Mouse (Mus musculus) monocyte, adult 5-6 weeks (primary cell): ENCODE data around the gene Rere. TPM values are rescaled to one million over a fixed set of nuclear protein-coding genes. Genes with fewer than 3 reads are reported as not detected.
A peak's percentile ranks its signal among the peaks of the same experiment; 100 is the strongest.

ENCODE experiments used
- ATAC-seq: fragments of 153-309, 156-312 bp; replicated peaks from 2 replicates; pipeline ENCODE4 v1.8.0; 2017; ENCODE audit warnings: mild to moderate bottlenecking; ENCODE audit not compliant: low TSS enrichment, insufficient number of reproducible peaks, severe bottlenecking, poor library complexity, low FRiP score
- total RNA-seq: library from RNA; stranded (forward); fragments of 200-1000, 200-491, 200-594 nt; gene quantifications from 3 replicates; pipeline ENCODE4 v1.2.3, GENCODE M21; 2017

The Rere gene
- total RNA-seq = 11.1 to 34.3 TPM (median 14.5 TPM) in 3 replicates

GRCm38 (mm10) chr4:150281018-150281761 lies at the start of gene Rere:
Gene Rere, plus strand, starts transcription at chr4:150281646.
- ATAC-seq = peak; percentile 100

DNA sequence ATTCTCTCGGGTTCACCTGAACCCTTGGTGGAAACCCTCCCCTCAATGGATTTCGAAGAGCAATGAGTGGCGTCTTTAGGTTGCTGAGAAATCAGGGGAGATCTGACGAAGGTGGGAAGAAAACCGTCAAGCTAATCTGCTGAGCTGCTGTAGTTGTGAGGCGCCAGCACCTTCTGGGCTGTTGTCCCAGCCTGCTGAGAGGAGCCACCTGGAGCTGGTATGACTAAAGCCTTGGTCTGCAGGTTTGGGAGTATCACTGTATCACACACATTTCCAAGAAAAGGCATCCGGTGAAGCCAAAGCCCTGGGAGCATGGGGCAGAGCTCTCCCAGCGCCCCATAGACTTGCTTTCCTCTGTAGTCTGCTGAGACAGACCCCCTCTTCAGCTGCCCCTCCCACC lies 49.6 kb upstream of the Rere start:
- no peak for ATAC-seq

DNA sequence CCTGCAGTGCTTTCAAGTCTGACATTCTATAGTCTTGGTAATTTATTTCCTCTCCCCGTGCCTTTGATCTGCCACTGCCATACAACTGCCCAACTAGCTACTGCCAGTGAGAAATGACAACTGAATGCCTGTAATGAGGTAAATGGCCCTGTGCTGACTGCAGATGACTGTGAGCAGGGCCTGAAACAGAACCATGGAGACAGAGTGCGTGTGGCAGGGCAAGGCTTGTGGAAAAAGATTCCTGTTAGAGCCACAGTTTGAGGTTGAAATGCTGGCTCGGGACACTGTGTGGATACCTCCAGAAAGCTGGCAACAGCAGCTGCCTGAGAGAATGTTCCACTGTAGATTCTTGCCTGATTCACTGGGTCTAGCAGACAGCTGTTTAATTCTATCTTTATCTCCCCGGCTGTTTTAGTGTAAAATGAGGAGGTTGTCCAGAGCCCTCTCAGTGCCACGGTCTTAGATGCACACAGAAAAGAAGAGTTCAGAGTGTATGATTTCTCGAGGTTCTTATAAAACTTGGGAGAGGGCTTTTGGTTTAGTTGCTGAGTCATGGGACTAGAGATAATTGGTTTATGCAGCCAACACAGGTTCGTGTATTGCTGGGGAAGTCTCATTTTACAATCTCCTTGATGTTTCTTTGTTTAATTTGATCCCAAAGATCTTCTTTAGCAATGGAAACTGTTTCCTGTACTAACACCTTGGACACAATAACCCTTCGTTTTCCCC lies 46.7 kb upstream of the Rere start:
- no peak for ATAC-seq

DNA sequence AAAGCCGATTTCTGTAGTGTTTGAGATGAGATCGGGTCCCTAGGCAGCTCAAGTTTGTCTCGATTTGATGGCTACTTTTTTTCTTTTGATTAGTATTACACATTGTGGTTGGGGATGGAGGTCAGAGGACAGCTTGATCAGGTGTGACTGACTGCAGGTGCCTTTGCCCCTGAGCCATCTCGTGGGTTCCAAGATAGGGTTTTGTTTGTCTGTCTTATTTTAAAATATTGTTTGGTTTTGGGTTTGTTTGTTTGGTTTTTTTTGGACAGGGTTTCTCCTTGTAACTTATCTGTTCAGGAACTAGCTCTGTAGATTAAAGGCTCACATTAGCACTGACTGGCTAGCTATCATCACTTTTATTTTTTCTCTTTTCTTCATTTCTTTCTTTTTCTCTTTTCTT lies 45.9 kb upstream of the Rere start:
- ATAC-seq = no peak

- ATAC-seq = no peak
Observed at GRCm38 (mm10) chr4:150236031-150236430, 45.4 kb upstream of the Rere start.

DNA sequence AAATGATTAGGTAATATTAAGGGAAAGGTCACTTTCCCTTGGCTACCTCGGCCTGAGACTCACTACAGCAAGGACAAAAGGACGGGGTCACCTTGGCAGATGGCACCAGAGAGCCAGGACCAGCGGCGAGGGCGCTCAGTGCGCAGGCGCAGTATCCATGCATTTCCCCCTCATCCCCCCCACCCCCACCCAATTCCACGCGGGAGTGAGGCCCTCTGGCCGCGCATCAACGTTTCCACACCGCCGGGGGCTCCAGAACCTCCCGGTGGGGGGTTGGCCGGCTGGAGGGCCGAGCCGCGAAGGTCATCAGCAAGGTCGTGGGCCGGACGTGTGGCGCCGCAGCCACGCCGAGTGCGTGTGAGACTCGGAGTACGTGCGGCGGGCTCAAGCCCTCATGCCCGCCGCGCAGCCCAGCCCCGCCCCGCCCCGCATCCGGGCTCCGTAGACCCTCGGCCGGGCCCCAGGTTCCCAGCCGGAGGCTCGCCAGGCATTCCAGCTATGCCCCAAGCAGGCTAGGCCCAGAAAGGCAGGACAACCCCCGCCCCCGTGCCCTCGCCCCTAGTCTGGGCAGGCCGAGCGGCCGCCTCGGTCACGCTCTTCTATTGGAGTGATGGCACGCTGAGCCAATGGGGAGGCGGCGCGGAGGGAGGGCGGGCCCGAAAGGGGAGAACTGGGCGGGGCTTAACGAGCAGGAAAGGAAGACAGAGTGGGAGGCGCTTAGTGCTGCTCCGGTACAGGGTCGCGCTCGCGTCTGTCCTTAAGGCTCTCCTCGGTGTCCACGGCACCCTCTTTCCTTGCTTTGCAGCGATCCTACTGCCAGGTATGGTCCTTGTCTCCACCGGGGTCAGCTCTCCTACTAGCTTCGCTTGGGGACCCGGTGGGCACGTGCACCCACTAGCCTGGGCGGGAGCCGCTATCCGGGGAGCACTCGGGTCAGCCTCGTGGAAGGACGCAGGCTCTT lies 44.6 kb upstream of the Rere start, which contains the start of gene Eno1:
Gene Eno1, plus strand, starts transcription at position 201 of the 961 bp plus-strand sequence.
- ATAC-seq = peak; percentile 69

GRCm38 (mm10) chr4:150237636-150238361 lies 43.6 kb upstream of the Rere start:
- ATAC-seq = no peak

DNA sequence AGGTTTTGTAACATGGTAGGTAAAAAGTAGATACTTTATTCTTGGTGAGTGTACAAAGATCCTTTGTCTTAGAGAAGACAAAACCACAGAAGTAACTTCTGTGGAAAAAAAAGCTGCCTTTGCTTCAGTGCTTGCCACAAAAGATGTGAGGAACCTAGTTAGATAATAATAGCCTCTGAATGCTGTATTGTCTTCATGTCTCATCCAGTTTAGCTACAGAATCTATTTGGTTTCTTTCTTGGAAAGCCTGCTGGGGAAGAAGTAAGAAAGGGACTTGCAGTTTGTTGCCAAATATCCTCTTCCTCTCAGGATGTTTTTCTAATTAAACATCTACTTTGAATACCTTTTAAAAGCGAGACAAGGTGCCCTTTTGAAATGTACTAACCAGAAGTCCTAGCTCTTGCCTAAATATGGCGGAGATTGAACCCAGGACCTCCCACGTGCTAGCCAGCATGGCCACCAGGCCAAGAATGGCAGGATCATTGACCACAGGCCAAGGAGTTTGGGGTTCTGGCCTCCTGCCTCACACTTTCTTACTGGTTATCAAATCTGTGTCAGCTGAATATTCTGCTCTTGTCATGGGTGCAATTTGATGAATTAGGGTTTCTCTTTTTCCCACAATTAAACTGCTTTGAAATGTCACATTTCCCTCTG lies 42.9 kb upstream of the Rere start:
- no peak for ATAC-seq

DNA sequence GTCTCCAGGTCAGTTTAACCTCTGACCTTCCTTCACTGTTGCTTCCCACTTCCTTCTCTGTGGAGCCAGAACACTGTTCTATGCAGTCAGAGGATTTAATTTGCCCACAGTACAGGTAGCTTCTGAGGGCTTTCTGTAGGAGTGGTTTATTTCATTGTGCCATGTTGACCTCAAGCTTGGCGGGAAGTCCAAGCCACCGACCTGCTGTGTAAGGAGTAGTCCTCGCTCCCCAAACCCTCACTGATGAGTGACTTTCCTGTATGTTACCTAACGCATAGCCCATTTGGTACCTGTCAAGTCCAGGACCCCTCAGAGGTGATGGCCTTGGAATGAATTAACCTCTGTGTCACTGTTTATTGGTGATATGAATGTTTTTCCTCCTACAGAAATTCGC lies 42.4 kb upstream of the Rere start:
- no peak for ATAC-seq

GRCm38 (mm10) chr4:150239503-150239902 lies 41.9 kb upstream of the Rere start:
- ATAC-seq = peak; percentile 37

DNA sequence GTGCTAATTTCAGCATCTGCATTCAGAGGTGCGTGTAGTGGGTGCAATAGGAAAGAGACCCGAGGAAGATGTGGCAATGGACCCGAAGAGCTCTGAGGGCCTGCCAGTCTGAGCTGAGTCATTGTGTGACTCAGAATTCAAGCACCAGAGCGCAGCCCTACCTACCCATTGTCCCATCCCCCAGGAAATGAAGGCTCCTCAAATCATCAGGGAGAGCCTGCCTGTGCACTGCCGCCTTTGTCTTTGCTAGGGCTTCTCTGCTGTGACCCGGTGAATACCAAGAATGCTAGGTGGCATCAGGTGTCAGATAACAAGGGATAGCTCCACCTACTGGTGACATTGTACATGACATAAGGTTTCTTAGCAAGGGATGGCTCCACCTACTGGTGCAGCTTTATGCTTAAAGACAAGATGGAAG lies 41.5 kb upstream of the Rere start:
- peak; percentile 41 for ATAC-seq

DNA sequence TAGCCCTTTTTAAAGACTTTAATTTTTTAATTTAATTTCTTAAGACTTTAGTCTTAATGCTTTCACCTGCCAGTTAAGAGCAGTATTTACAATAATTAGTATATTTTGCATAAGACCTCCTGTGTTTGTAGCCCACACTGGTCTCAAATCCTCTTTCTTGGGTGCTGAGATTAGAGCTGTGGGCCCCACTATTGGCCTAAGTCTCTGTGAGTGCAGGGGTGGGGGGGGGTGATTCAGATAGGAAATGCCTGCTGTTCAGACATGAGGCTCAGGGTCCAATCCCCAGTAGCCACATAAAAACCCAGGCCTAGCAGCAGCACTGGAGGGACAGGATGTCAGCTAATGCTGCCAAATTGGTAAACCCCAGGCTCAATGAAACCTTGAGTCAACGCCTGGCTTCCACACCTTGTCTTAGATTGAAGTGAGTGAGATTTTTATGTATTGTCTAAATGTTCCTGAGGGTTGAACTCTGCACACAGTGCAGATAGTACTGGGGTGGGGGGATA lies 41.0 kb upstream of the Rere start:
- ATAC-seq = no peak

DNA sequence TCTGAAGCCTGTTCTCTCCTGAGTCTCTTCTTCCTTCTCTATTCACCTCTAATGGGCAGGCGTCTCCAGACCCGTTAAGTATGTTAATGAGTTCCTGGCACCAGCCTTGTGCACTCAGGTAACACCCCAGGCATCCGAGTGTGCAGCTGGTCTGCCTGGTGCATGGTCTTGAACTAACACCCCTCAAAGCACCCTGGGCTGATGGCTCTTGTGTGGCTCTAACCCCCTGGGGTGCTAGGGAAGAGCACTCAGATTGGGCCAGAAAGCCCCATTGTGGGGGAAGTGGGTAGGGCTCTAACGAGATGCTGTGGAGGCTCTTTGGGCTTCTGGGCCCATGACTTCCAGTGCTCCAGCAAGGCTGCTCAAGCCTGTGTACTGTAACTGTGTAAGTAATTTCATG lies 39.7 kb upstream of the Rere start:
- ATAC-seq = no peak

DNA sequence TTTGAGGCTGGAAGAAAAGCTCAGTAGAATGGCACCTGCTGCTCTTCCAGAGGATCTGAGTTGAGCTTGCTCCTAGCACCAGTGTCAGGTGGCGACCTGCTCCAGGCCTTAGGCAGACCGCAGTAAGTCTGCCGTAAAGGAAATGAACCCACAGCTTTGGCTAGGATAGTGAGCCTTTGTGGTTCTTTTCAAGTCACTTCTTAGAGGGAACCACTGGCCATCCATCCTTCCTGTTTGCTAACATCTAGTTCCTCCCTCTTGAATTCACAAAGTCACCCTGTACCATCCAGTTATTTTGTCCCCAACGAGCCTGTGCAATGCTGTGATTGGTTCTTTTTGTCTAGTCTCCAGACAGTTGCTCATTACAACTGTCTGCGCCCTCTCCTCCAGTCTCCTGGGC lies 38.7 kb upstream of the Rere start:
- peak; percentile 23; the same call in 1 of the 2 replicates for ATAC-seq

GRCm38 (mm10) chr4:150245876-150246275 lies 35.6 kb upstream of the Rere start:
- ATAC-seq = no peak

- peak; percentile 75 for ATAC-seq
Observed at GRCm38 (mm10) chr4:150248009-150248408, 33.4 kb upstream of the Rere start.

- ATAC-seq = no peak
Observed at GRCm38 (mm10) chr4:150248917-150249316, 32.5 kb upstream of the Rere start.
